Mouse (Mus musculus) forebrain, embryonic 13.5 days (tissue): ENCODE results near the gene Ccdc114. TPM values are rescaled to one million over a fixed set of nuclear protein-coding genes. Genes with fewer than 3 reads are reported as not detected.
"Not testable (repeated sequence)": the region's sequence is repeated elsewhere in the genome, so short reads cannot be mapped to it uniquely, and the experiment has no call there.

Experiments used
- ATAC-seq: fragments of 200-750 bp; cut with Nextera tagmentation; 2 replicates; pipeline ENCODE4 v1.8.0; 2017
- H3K27ac ChIP-seq: fragments of 300-500 bp; sonication (generic); 2 replicates; pipeline ENCODE4 v1.5.1; 2015; ENCODE audit warnings: inconsistent platforms, mild to moderate bottlenecking, moderate library complexity
- H3K27me3 ChIP-seq: fragments of 300-500 bp; sonication (generic); 2 replicates; pipeline ENCODE4 v1.6.1; 2015; ENCODE audit warnings: mild to moderate bottlenecking, inconsistent platforms
- H3K36me3 ChIP-seq: fragments of 300-500 bp; sonication (generic); 2 replicates; pipeline ENCODE4 v1.6.1; 2015; ENCODE audit warnings: mild to moderate bottlenecking, inconsistent platforms; ENCODE audit not compliant: poor library complexity, severe bottlenecking
- H3K4me1 ChIP-seq: fragments of 300-500 bp; sonication (generic); 2 replicates; pipeline ENCODE4 v1.6.1; 2015; ENCODE audit warnings: inconsistent platforms
- H3K4me2 ChIP-seq: fragments of 300-500 bp; sonication (generic); 2 replicates; pipeline ENCODE4 v1.6.1; 2015; ENCODE audit warnings: inconsistent platforms, mild to moderate bottlenecking, moderate library complexity
- H3K4me3 ChIP-seq: fragments of 300-500 bp; sonication (generic); 2 replicates; pipeline ENCODE4 v1.5.1; 2015; ENCODE audit warnings: mild to moderate bottlenecking, inconsistent platforms
- H3K9ac ChIP-seq: fragments of 300-500 bp; sonication (generic); 2 replicates; pipeline ENCODE4 v1.6.1; 2015; ENCODE audit warnings: mild to moderate bottlenecking, inconsistent platforms
- H3K9me3 ChIP-seq: fragments of 300-500 bp; sonication (generic); replicated peaks from 2 replicates; pipeline ENCODE4 v1.6.1; 2016; ENCODE audit warnings: inconsistent platforms
- WGBS: fragments of 180-500 bp; shearing (Covaris S2); methylation state at CpG from one replicate; pipeline ENCODE4 v1.1.7; 2015; 5-methylcytosine and 5-hydroxymethylcytosine counted together
- polyA plus RNA-seq: library from polyadenylated mRNA; unstranded; fragments of >200 nt; fragmentation: Nextera tagmentation; extraction: Ambion mirVana; gene quantifications from 2 replicates; pipeline ENCODE4 v1.2.1, GENCODE M21; 2015

Ccdc114 gene
- polyA plus RNA-seq, 1 experiment from 2014 or later, result 2.5 TPM

DNA sequence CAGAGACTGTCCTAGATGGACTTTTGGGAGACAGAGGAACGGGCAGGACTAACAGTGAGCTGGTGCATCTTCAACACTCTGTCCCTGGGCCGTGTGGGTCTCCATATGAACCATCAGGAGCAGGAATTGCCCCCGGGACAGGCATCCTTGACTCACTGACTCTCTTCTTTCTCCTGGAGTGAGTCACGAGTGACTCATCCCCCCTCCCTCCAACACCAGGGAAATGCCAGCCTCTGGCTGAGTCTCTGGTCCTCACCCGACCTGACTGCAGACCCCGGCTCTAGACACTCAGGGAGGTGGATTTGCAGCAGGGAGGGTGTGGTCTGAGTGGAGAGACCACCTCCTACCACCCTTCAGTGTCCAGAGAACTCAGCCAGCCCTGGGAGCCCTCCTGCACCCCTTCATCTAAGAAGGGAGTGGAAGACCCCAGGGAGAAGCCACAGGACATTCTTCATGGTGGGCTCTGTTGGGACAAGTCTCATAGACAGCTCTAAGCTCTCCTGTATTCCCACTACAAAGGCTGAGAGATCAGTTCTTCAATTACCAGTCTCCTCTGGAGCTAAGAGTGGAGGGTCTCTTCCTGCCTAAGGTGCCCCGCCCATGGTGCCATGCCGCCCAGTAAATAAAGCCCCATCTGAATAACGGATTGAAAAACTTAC lies 3.2 kb upstream of the Ccdc114 start:
- no peak overlapping the region for H3K4me2 ChIP-seq
- peak overlapping the region; percentile 21; the same call in 1 of the 2 replicates for H3K9ac ChIP-seq

GRCm38 (mm10) chr7:45921242-45921621 lies 2.6 kb upstream of the Ccdc114 start, which contains the start of gene Emp3:
TSS of gene Emp3 (minus strand) at chr7:45921404.
- Histone ChIP-seq H3K27me3 (no peaks in the 10 kb centered on the region), H3K4me2 (no peak within 1 kb of the TSS), H3K9ac (peak within 1 kb of the TSS; percentile 21; the same call in 1 of the 2 replicates), H3K9me3 (0 out of 2 replicates have a peak, but pooled peaks cover 5% of the 10 kb centered on the region), H3K4me3 (no peak within 1 kb of the TSS), H3K4me1 (peaks cover 29% of the 10 kb centered on the region), H3K36me3 (no peaks in the 10 kb centered on the region), H3K27ac (no peak within 1 kb of the TSS)
- ATAC-seq, result no peak
- 57% methylated on average over 9 of the region's 9 CpGs for WGBS

More for the DNA sequence above, 3.2 kb upstream of the Ccdc114 start:
- no peak for ATAC-seq
- no peaks in the 10 kb centered on the region for H3K36me3 ChIP-seq
- H3K9me3 ChIP-seq, result 0 out of 2 replicates have a peak, but pooled peaks cover 5% of the 10 kb centered on the region
- no peaks in the 10 kb centered on the region for H3K27me3 ChIP-seq
- peaks cover 35% of the 10 kb centered on the region for H3K4me1 ChIP-seq
- no peak overlapping the region for H3K27ac ChIP-seq
- 58% methylated on average over 9 of the region's 9 CpGs for WGBS
- no peak overlapping the region for H3K4me3 ChIP-seq

DNA sequence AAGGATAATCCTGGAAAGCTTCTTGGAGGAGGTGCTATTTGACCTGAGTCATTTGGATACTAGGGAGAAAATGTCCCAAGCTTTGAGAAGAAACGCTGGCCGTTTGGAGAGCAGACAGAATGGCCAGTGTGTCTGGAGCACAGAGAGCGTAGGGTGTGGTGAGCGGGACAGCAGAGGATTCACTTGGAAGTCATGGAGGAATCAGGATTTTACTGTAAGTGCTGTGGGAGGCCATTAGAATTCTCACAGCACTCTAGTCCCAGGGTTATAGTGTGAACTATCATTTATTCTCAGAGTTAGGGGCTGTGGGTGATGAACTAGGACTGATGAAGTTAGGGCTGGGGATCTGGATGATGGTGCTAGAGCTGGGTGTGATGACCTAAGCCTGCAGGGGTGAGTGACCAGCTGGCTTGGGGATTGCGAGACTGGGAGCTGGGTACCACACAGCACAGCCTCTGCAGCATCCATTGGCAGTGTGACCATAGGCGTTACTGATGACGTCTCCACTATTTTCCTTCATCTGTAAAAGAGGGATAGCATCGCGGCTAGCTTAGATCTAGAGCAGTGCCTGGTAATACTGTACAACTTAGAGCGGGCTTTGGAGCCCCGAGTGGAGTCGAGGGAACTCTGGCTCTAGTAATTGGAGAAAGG lies 1.8 kb upstream of the Ccdc114 start:
- no peak for ATAC-seq
- peaks cover 2% of the 10 kb centered on the region; the same call in 1 of the 2 replicates for H3K27me3 ChIP-seq
- 0 out of 2 replicates have a peak overlapping the region, but pooled peaks have one; percentile 57 for H3K27ac ChIP-seq
- no peak overlapping the region for H3K4me3 ChIP-seq
- H3K9ac ChIP-seq, result no peak overlapping the region
- no peaks in the 10 kb centered on the region for H3K36me3 ChIP-seq
- H3K9me3 ChIP-seq, result 0 out of 2 replicates have a peak, but pooled peaks cover 5% of the 10 kb centered on the region
- peaks cover 21% of the 10 kb centered on the region for H3K4me1 ChIP-seq
- peak overlapping the region; percentile 65 for H3K4me2 ChIP-seq
- WGBS, result 88% methylated on average over 12 of the region's 12 CpGs

- WGBS, result 1% methylated on average over 37 of the region's 37 CpGs
- Histone ChIP-seq H3K27me3 (peaks cover 13% of the 10 kb centered on the region), H3K27ac (peak overlapping the region; percentile 57), H3K4me1 (peaks cover 10% of the 10 kb centered on the region), H3K4me3 (peak overlapping the region; percentile 44), H3K4me2 (peak overlapping the region; percentile 65), H3K9ac (peak overlapping the region; percentile 44), H3K36me3 (no peaks in the 10 kb centered on the region), H3K9me3 (0 out of 2 replicates have a peak, but pooled peaks cover 5% of the 10 kb centered on the region)
- peak; percentile 93 for ATAC-seq
Measured at GRCm38 (mm10) chr7:45922928-45923761, 727 bp upstream of the Ccdc114 start.

DNA sequence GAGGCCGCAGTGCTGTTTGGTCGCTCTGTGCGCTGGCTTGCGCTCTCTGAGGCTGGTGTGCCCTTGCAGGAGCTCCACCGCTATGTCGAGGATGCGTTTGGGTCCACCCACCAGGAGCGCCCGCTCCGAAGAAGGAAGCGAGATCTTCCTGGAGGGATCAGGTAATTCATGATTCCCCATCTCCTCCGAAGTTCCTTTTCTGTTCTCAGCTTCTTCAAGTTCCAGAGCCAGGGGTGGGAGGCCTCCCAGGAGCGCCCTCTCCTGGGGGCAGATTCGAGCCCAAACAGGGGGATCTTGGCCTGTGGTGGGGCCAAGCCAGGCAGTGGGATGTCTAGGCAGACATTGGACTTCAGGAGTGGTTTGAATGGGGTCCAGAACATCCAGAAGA lies 551 bp downstream of the Ccdc114 start:
- Histone ChIP-seq H3K9me3 (0 out of 2 replicates have a peak, but pooled peaks cover 5% of the 10 kb centered on the region), H3K4me3 (no peak overlapping the region), H3K36me3 (no peaks in the 10 kb centered on the region), H3K27me3 (peaks cover 20% of the 10 kb centered on the region), H3K27ac (no peak overlapping the region), H3K4me2 (peak overlapping the region; percentile 65), H3K9ac (no peak overlapping the region), H3K4me1 (peaks cover 10% of the 10 kb centered on the region)
- WGBS, result 18% methylated on average over 14 of the region's 14 CpGs
- no peak for ATAC-seq

DNA sequence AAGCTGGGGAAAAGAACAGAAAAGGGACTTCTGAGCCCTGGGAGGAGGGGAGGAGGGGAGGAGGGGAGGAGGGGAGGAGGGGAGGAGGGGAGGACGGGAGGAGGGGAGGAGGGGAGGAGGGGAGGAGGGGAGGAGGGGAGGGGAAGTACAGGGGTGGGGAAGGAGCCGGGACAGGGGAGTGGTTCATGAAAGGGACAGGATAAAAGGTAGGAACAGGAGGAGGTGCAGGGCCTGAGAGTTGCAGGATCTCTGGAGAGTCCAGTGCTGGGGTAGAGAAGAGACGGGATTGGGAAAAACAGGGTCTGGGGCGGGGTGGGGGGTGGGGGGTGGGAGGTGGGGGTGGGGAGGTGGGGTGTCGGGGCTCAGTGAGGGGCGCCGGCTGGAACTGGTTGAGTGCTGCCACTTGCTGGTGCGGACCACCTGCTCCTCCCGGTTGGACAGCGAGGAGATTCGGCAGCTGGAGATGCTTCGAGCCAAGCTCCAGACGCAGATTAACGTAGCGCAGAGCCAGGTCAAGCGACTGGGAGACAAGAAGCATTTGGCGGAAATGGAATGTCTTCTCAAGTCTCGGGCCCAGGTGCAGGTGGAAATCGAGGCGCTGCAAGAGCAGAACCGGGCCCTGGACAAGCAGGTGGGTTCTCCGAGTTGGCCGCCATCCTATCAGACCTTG lies 4.9 kb downstream of the Ccdc114 start:
- Histone ChIP-seq H3K9ac (no peak overlapping the region), H3K9me3 (0 out of 2 replicates have a peak, but pooled peaks cover 5% of the 10 kb centered on the region), H3K4me1 (no peaks in the 10 kb centered on the region), H3K27me3 (peaks cover 20% of the 10 kb centered on the region), H3K36me3 (no peaks in the 10 kb centered on the region), H3K4me2 (peak overlapping the region; percentile 27; the same call in 1 of the 2 replicates), H3K4me3 (no peak overlapping the region; the same call in 1 of the 2 replicates), H3K27ac (no peak overlapping the region)
- ATAC-seq, result peak; percentile 30; the same call in 1 of the 2 replicates
- 11% methylated on average over 22 of the region's 23 CpGs for WGBS

DNA sequence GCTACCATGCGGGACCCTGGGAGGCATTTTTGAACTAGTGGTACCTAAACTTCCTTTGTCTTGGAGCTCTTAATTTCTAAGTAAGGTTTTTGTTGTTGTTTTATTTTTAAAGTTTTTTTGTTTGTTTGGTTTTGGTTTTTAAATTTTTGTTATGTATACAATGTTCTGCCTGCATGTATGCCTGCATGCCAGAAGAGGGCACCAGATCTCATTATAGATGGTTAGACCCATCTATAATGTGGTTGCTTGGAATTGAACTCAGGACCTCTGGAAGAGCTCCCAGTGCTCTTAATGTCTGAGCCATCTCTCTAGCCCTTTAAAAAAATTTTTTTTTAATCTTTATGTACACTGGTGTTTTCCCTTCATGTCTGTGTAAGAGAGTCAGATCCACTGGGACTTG lies 5.8 kb downstream of the Ccdc114 start:
- Histone ChIP-seq H3K9me3 (0 out of 2 replicates have a peak, but pooled peaks cover 5% of the 10 kb centered on the region), H3K4me1 (no peaks in the 10 kb centered on the region), H3K36me3 (no peaks in the 10 kb centered on the region), H3K4me3 (no peak overlapping the region), H3K27me3 (peaks cover 20% of the 10 kb centered on the region), H3K27ac (no peak overlapping the region), H3K4me2 (no peak overlapping the region), H3K9ac (no peak overlapping the region)
- WGBS, result 79% methylated on average over 1 of the region's 1 CpGs
- no peak for ATAC-seq

GRCm38 (mm10) chr7:45933766-45934165 lies 9.9 kb downstream of the Ccdc114 start:
- H3K27ac ChIP-seq, H3K4me3 ChIP-seq: not testable (repeated sequence)

DNA sequence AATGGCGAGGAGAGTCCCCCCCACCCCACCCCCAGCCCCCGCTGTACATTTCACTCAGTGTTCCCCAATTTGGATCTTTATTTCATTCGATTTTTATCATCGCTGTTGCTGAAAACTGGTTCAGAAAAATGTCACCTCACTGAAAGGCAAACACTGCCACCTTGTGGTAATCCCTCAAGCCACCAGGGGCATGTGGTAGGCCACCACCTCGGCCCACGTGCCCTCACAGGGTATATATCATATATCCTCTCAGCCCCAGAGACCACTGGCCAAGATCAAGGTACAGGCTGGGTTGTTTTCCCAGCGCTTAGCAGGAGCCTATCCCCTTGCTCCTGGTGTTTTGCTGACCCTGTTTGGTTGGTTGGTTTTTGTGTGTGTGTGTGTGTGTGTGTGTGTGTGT lies 11.2 kb downstream of the Ccdc114 start:
- Histone ChIP-seq H3K27ac (no peak overlapping the region), H3K27me3 (no peaks in the 10 kb centered on the region), H3K4me2 (no peak overlapping the region), H3K9me3 (no peaks in the 10 kb centered on the region), H3K4me3 (no peak overlapping the region), H3K9ac (no peak overlapping the region), H3K4me1 (no peaks in the 10 kb centered on the region), H3K36me3 (no peaks in the 10 kb centered on the region)
- WGBS, result 24% methylated on average over 7 of the region's 7 CpGs
- ATAC-seq, result peak; percentile 53; the same call in 1 of the 2 replicates

More at GRCm38 (mm10) chr7:45933766-45934165, 9.9 kb downstream of the Ccdc114 start:
- not testable (repeated sequence) for H3K9me3 ChIP-seq, H3K4me1 ChIP-seq, H3K36me3 ChIP-seq, H3K27me3 ChIP-seq, H3K4me2 ChIP-seq, H3K9ac ChIP-seq, ATAC-seq
- 88% methylated on average over 12 of the region's 12 CpGs for WGBS

DNA sequence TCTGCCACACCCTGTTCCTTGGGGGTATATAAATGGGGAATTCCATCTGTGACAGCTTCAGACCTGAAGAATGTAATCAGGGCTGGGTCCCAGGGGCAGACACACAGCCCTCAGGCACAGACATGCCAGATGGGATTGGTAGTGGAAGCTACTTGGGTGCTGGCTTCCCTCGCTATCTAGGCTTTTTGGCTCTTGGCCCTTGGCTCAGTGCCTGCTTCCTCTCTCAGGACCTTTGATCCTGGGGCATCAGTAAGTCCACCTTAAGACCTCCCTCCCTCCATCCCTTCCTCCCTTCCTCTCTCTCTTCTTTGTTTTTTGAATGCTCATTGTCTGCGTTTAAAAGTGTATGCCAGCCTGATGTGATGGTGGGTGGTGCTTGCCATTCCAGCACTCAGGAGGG lies 16.0 kb downstream of the Ccdc114 start:
- Histone ChIP-seq H3K27ac (no peak overlapping the region), H3K9me3 (no peaks in the 10 kb centered on the region), H3K4me3 (no peak overlapping the region), H3K4me2 (no peak overlapping the region), H3K27me3 (no peaks in the 10 kb centered on the region), H3K4me1 (no peaks in the 10 kb centered on the region), H3K9ac (no peak overlapping the region), H3K36me3 (no peaks in the 10 kb centered on the region)
- ATAC-seq, result no peak
- WGBS, result 51% methylated on average over 2 of the region's 2 CpGs

DNA sequence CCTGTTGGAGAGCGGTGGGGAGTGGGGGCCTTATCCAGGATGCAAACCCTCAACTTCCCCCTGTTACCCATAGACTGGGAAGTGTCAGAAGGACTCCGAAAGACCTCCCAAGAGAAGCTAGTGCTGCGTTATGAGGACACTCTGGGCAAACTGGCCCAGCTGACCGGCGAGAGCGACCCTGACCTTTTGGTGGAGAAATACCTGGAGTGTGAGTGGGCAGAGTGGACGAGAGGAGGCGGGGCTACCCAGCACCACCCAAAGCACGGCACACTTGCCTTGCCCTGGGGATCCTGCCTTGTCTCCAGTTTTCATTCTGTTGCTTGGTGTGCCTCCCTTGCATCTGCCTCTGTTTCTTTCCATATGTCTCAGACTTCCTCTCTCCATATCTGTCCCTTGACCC lies 18.1 kb downstream of the Ccdc114 start:
- WGBS, result 87% methylated on average over 9 of the region's 9 CpGs
- Histone ChIP-seq H3K4me2 (no peak overlapping the region), H3K27me3 (no peaks in the 10 kb centered on the region), H3K36me3 (no peaks in the 10 kb centered on the region), H3K4me3 (no peak overlapping the region), H3K4me1 (no peaks in the 10 kb centered on the region), H3K9ac (no peak overlapping the region), H3K9me3 (no peaks in the 10 kb centered on the region), H3K27ac (no peak overlapping the region)
- no peak for ATAC-seq
